Mouse (Mus musculus) telencephalon, adult 2 months (tissue): Measurements from ENCODE around the gene Slc7a6.

Experiments used
- DNase-seq: peaks from one replicate; pipeline ENCODE4 v3.0.0-alpha.2; 2011; ENCODE audit warnings: low read depth, low spot score

The Slc7a6 gene

DNA sequence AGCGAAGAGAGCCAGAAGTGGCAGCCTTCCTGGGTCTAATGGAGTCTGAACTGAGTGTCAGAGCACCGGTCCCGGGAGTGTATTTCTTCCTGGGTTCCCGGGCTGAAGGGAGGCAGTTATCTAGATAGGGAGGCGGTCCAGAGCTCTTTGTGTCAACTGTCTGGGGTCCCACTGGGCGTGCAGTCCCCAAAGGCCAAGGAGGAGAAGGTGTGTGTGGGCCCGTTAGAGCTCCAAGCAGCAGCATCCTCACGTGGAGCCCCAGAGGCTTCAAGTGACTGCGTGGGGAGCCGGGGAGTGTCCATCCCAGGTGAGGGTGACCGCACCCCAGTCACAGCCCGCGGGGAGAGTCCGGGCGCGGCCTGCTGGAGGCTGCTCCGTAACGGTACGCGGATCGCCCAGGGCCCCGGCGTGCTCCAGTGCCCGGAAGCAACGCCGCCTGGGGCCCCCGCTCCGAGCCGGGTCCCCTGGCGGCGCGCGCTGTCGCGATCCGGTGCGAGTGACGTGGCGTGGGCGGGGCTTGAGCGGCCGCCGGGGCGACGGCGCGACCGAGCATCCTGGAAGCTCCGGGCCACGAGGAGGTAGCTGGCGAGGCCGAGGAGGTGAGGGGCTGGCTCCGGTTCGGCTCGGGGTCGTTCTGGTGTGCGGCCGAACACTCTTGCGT lies at the start of gene Slc7a6:
Slc7a6 (plus strand) TSS at position 502 of the 661 bp plus-strand sequence.
- DNase-seq: no peak

DNA sequence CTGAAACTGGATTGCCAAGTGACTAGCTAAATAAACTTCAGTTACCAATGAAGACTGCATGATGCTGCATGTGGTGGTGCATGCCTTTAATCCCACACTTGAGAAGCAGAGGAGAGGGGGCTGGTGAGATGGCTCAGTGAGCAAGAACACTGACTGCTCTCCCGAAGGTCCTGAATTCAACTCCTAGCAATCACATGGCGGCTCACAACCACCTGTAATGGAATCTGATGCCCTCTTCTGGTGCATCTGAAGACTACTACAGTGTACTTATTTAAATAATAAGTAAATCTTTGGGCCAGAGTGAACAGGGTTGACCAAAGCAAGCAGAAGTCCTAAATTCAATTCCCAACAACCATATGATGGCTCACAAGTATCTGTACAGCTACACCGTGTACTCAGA lies 45.2 kb upstream of the Slc7a6 start:
- DNase-seq: no peak

DNA sequence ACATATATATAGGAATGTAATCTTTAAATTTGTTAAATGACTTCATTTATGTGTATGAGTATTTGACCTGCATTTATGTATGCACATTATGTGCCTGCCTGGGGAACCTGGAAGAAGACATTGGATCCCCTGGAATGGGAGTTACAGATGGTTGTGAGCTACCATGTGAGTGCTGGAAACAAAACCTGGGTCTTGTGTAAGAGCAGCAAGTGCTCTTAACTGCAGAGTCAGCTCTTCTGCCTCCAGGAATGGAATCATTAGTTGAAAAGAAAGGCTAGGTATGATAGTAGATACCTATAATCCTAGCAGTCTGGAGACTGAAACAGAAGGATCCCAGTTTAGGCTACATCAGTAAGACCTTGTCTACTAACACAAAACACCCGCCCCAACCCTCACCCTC lies 42.6 kb upstream of the Slc7a6 start:
- DNase-seq: no peak

DNA sequence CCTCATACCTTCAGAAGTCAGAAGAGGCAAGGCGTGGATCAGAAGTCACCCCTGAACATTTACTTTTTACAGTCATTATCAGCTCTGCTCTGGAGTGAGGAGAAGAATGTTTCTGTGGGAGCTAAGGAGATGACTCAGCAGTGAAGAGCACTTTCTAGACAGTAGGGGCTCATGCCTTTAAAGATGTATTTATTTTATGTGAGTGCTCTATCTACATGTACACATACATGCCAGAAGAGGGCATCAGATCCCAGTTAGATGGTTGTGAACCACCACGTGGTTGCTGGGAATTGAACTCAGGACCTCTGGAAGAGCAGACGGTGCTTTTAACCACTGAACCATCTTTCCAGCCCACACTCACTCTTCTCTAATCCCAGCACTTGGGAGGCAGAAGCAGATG lies 41.6 kb upstream of the Slc7a6 start:
- DNase-seq: no peak

DNA sequence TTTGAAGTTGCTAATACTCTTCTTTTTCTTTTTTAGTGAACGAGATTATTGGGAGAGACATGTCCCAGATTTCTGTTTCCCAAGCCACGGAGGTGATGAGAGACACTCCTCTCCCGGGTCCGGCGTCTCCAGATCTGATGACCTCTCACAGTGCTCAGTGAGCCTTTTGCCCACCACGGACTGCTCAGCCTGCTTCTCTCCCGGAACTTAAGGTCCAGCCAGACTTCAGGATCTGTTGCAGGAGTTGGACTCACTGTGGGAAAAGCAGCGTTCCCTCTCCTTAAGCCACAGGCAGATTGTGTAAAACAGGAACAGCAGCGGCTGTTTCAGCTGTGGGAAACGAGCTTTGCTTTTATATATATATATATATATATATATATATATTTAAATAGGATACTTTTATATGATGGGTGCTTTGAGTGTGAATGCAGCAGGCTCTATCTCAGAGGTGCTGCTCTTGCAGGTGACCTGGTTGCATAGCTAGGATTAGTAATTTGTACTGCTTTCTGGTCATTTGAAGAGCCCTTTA lies 40.7 kb upstream of the Slc7a6 start:
- DNase-seq: no peak

DNA sequence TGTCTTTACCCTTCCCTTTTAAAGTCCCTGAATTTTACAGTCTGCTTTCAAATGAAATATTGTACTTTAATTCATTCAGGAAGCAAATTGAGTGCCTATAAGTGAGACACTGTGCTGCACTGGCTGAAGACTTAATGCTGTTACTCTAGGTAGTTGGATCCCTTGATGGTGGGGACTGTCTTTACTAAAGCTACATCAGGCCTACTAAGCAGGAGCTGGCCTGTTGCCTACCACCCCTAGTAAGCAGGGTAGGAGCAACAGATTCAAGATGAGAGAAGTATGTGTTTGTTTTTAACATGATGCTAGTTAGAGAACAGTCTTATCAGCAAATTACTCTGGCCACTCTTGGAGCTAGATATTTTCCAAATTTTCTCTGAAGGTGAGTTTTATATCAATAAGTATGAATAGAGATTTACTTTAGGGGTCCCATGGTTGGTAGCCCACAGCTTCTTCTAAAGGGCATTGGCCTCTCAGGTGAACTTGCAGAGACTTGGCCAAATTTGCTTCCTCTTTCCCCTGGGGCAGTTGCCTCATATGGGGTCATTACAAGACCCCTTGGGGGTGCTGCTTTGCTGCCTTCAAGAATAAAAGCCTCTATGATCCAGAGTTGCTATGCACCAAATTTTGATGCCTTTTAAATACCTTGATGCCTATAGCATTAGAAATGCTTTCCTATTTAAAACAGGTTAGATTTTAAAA lies 39.3 kb upstream of the Slc7a6 start:
- DNase-seq: no peak

DNA sequence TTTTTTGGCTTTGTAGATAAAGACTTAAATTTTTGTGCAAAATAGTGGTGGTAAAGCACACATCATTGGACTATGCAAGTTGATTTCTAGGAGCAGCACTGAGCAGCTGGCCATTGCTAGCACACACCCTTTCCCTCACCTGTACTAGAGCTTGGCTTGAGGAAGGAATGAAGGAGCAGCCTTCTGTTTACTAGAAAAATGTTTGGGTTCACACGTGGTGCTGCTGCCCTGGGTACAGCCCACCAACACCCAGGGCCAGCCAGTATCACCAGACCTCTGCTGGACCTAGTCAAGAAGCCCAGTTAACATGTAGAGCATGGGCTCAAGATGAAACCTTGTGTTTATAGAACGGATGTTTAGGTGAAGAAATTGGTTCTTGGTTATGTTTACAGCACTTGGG lies 38.7 kb upstream of the Slc7a6 start:
- DNase-seq: no peak

DNA sequence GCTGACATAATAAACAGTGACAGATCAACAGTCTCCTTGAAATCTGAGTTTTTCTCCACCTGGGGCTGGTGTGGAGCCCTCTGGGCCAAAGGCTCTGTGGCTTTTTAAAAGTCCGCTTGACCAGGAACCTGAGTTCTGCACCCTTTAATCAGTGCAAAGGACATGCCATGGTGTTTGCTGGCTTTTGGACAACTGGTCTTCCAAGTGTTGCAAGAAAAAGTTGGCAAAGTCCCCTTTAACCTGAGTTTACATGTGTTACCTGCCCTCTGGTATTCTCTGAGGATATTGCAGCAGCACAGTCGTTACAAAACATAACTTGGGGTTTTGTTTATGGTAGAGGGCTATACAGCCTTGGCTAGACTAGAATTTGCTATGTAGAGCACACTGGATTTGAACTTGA lies 38.2 kb upstream of the Slc7a6 start:
- no peak for DNase-seq

DNA sequence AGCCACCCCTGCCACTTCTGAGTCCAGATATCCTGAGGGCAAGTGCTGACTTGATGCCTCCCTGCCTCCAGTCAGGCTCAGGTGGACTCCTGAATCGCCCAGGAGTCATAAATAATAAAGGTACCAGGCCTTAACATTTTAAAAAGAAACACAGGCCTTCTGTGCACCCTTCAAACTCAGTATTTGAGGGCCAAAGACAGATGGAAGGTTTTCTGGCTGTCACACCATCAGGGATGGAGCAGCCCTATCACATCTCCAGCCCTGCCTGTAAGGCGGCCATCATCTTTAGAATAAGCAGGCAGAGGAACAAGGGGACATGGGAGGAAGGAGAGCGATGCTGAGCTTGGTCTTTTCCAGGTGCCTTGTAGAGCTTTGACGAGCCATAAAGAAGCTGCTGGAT lies 37.6 kb upstream of the Slc7a6 start:
- DNase-seq: no peak

DNA sequence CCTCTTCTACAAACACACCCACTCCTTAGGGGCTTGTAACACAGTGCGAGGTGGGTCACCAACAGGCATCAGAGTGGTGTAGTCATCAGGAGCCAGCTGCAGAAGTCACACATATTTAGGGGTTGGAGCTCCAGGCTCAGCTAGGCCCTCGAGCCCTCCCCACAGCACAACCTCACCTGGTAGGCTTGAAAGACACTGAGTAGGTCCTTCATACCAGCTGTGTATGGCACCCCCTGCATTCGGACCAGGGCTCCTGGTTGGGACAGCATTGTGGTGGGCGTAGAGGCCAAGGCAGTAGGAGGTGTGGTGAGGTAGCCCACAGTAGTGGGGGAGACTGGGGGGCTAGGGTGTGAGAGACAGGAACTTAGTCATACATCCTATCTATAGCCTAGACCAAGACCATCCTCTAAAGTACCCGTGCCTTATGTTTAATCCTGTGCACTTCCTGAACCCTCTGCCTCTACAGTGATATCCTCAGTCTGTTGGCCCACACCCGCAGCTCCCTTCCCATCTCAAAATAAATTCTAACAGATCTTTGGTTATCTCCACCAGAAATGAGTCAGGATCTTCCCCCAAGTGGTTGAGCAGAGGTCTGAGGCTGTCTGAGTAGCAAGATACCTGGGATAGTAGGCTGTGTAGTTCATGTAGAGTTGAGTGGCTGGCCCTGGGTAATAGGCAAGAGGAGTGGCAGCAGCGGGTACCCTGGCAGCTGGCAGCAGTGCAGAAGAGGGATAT lies 37.0 kb upstream of the Slc7a6 start:
- no peak for DNase-seq

DNA sequence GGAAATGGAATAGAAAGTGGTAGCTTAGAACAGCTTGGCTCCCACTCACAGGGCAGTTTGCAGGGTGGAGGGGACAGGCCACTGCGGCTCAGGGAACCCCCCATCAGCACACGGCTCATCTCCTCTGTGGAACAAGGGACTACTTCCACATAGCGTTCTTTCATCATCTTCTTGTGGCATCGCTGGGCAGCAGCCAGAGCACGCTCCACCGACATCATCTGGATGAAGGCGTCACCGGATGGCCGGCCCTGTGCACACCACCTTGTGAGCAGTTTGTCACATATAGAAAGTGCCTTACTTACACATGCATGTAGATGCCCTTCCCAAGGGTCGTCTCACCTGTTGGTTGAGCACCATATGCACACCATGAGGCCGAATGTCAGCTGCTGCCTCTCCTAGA lies 36.3 kb upstream of the Slc7a6 start:
- no peak for DNase-seq

DNA sequence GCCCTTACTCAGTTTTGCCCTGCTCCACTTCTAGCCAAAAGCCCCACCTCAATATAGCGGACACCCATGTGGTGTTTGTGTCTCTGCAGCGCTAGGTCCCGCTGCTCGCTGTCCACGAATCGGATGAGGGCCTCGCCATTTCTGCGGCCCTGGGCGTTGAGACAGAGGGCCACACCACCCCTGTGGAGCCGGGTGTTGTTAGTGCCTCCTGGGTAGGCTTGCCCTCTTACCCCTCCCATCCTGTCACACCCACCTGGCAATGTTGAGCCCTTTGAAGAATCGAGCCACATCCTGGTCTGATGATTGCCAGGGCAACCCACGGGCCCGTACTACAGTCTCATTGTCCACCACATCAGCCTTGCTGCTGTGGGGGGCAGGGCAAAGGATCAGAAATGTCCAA lies 35.1 kb upstream of the Slc7a6 start:
- DNase-seq: no peak

DNA sequence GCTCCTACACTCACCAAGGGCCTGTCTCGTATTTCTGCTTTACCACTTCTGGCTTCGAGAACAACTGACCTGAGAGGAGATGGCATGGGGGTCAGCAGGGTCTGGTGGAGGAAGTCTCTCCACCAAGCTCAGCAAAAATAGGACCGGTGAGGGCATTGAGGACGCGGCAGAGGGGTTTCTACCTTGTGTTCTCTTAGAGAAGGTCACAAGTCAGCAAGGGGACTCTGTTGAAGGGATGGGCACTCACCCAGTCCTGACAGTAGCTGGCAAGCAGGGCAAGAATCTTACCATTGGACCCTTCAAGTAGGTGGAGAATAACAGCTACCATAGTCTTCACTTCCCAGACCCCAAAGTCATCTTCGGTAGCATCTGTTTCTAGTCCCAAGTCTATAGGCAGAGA lies 34.7 kb upstream of the Slc7a6 start:
- no peak for DNase-seq

DNA sequence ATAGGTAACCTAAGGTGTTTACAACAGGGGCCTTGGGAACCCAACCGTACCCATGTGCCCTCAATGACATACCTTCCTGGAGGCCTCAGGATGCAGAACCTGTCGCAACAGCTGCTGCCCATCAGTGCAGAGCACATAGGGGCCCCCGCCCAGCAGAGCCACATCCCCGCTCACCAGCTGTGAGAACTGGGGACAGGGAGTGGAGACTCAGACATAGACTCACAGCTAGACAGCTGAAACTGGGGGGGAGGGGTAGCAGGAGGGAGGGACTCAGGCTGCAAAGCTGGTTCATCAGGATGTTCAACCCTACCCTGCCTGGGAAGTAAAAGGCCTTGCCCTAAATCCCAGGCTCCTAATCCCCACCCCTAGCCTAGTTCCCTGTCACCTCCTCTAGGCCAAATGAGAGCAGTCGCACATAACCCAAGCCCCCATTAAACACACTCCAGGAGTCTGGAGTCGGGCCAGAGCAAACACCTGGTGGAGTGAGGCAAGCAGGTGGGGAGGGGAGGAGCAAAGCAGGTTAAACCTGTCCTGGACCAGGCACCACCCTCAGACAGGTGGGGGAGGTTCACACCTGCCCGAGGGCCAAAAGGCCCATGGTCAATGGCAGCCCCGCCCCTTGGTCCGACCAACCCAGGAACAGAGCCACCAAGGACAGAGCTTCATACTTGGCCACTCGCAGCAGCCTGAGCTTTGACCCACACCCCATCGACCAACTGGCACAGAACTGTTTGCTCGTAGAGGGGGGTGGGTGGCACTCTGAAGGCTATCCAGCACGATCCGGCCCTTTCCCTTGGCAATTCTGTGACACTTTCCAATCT lies 33.7 kb upstream of the Slc7a6 start:
- no peak for DNase-seq

DNA sequence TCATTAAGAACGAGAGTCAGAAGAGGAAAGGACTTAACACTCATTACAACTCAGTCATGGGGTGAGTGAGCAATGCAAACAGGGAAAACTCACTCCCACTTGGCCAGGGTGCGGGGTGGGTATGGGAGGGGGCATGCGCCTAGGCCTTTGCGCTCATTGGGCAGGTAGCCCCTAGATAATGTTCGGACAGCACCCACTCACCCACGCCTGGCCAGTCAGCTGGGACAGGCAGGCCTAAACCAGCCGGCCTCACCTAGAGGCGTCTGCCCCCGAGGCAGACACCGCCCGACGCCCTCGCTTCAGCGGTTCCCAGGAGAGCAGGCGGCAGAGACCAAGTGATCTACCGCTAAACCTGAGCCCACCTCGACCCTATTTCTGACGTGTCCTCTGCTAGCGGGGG lies 33.0 kb upstream of the Slc7a6 start:
- DNase-seq: no peak

DNA sequence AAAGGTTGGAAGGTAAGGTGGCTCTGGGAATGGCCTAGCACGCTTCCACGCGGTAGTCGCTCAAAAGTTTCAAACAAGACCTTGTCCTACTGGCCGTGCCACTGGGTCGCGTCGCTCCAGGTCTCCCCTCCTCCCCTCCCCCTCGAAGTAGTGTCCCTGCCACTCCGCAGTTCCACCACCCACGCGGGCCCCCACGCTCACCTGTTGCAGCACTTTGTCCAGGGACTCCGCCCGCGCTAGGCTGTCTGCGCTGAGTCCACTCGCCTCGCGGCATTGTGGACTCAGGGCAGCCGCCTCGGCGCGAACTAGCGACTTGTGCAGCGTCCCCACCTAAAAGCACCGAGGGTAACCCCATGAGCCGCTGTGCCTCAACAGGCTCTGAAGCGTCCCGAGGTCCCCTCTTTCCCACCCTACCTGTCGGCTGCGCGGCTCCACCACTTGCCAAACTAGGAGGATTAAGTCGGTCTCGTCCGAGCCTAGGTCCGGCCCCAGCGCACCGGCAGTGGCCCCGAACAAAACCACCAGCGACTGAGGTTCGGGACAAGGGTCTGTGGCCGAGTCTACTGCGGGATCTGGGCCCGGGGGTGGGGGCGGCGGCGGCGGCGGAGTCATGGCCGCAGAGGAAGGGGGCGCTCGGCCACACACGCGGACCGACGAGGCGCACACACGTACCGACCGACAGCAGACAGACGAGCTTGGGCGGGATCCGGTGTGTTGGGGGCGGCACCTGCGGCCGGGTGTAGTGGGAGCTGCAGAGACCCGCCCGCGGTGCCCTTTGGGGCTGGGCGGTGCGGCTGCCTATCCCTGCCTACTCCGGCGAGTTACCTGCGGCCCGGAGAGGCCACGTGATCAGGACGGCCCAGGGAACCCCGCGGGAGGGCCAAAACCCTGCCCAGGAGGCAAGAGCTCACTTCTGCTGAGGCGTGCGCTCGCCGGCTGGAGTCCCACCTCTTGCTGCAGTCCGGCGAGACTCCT lies 32.2 kb upstream of the Slc7a6 start, which contains the start of gene Esrp2:
Esrp2 (minus strand) TSS at position 819 of the 975 bp plus-strand sequence.
- no peak for DNase-seq

DNA sequence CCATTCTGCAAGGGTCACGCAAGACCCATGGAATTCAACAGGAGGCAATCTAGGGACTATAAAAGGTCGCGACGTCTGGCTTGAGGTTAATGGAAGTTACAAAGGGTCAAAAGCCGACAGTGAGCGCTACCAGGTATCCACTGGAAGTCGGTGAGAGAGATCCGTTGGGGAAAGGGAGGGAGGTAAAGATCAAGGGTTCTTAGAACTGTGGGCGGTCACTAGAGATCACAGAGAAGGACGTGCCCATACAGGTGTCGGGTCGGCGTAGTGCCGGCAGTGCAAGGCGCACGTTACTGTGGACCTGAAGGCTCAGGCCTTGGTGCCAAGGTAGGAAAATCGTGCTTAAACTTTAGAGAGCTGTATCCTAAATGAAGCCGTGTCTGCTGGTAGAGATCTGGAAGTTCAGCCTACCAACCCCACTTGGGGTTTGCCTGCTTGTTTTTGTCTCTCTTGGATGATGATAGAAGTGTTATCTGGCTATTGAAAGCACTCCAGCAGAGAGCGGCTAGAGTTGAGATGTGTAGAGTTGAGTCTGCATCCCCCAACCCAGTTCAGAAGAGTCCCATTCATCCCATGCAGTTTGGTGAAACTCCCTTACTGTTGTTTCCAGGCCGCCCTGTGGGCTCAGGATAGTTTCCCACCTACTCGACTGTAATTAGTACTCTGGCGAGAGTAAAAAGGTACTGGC lies 31.3 kb upstream of the Slc7a6 start:
- no peak for DNase-seq

DNA sequence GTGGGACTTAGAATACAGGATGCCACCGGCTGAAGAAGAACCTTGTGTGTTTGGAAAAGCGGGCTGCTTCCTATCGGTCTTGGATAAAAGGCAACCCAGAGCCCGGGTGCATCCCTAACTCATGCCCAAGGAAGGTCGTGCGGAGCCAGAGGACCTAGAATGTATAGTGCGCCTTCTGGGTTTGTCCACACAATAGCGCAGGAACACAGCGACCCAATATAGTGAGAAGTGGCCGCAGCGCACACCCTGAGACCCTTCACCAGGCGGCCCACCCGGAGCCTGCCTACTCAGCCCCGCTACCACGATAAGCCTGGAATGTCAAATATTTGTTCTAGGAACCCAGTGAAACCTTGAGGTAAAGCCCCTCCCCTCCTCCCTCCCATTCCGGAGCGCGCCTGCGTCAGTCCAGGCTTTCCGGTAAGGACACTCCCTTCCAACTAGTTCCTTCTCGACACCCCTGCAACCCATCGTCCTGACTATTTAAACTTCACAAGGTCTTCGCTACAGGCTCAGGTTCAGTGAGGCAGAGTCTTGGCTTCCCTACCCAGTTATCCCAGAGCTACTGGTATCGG lies 30.7 kb upstream of the Slc7a6 start:
- no peak for DNase-seq

DNA sequence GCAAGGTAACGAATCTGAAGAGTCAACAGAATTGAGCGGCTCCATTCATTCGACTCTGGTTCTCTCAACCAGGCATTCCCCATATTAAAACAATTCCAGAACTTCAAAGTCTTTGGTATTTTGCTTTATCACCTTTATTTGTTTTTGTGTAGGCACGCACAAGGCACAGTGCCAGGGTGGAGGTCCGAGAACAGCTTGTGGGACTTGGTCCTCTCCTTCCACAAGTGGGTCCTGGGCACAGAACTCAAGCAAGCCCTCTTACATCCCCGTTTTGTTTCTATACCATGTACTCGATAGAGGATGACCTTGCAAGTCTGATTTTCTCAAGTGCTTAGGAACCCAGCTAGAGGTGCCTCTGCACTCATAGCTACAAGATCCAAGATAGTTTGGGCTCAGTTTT lies 30.0 kb upstream of the Slc7a6 start:
- DNase-seq: no peak

DNA sequence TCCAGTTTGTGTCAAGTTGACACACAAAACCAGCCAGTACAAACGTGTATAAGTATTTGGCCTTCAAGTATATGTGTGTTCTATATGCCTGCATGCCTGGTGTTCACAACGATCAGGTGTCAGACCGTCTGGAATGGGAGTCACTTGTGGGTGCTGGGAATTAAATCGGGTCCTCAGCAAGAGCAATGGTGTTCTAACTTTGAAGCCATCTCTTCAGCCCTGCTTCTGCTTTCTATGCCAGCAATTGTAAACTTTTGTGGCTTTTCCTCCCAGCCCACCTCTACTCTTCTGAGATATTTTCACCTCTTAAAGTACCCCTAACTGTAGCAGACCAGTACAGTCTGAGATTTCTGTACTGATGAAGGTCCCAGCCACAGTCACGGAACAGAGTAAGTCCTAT lies 28.5 kb upstream of the Slc7a6 start:
- no peak for DNase-seq
